Mouse (Mus musculus): ENCODE measurements around the gene Txndc11. TPM values are rescaled to one million over a fixed set of nuclear protein-coding genes. Genes with fewer than 3 reads are reported as not detected.

The Txndc11 gene
- polyA plus RNA-seq (2015; fragmentation: Nextera tagmentation; extraction: Ambion mirVana) = 27.1 and 30.2 TPM in 2 replicates

DNA sequence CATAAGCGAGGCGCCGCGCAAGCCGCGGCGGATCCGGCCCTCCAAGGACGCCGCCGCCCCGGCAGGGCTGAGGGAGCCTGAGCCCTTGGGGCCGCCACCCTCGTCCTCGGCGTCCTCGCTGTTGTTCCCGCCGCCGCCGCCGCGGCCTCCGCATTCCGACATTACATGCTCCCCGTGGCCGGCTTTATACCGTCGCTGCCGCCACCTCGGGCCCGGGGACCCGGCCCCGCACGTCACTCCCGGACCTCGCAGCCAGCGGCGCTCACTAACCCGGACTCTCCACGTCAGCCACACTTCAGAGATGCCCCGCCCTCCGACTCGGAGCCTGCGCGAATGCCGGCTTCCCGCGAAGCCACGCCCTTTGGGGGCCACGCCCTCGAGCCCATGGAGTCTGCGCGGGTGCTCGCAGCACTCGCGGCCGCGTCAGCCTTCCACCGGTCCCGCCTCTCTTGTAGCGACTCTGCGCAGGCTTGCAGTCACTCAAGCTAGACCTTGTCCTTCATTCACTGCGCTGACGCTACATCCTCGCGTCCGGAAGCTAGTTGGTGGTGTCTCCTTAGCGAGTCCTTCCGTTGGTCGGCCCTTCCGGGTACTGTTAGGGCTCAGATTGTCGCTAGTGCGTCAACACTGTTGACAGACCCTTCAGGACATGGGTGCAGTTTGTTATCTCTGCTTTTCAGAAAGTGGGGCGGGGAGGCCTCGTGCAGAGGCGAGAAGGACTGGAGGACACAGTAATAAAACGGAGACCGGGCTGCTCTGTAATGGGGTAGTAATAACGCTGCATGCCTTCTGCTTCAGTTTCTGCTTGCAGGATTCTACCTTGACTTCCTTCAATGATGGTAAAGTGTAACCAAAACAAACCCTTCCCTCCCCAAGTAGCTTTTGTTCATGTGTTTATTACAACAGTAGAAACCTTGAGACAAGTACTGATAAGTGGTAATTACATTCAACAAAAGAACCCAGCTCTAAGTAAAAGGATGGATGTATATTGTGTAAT, at the start of gene Txndc11:
Gene Txndc11, minus strand, starts transcription at position 303 of the 997 bp plus-strand sequence.
- H3K4me3 ChIP-seq (ENCODE audit: low read depth, low read length) = peak within 1 kb of the TSS; percentile 98
- peak within 1 kb of the TSS; percentile 91 for H3K27ac ChIP-seq (ENCODE audit: low read length)
- ATAC-seq = peak; percentile 99
- peaks cover 9% of the 10 kb centered on the region for H3K36me3 ChIP-seq (ENCODE audit: control insufficient read depth, insufficient read depth, low read length)
- H3K9me3 ChIP-seq (replicated peaks; ENCODE audit: control insufficient read depth, low read length, poor library complexity, severe bottlenecking) = no peaks in the 10 kb centered on the region
- H3K4me2 ChIP-seq (ENCODE audit: low read length) = peak within 1 kb of the TSS; percentile 89
- H3K4me1 ChIP-seq (ENCODE audit: control insufficient read depth, insufficient read depth, low read length) = peaks cover 26% of the 10 kb centered on the region
- H3K27me3 ChIP-seq (ENCODE audit: control insufficient read depth, insufficient read depth, low read depth, low read length) = no peaks in the 10 kb centered on the region
- under 1% methylated on average over 71 of the region's 80 CpGs for WGBS
- peak within 1 kb of the TSS; percentile 96 for H3K9ac ChIP-seq (ENCODE audit: low read depth, low read length)

DNA sequence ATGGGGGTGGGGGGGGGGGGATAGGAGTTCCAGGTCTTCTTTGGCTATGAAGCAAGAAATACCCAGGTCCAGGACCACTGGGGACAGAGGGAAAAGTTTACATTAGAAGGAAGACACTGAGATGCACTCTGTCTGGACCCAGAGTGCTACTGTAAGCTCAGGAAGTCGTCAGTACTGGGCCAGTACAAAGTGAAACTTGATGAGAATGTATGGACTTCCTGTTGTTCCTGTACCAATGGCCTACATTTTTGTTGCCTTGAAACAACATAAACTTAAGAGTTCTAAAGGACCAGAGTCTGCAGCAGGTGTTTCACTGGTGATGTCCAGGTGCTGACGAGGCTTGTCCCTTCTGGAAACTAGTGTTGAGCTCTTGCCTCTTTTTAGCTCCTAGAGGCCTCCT, 43.0 kb upstream of the Txndc11 start:
- Histone ChIP-seq H3K9ac (ENCODE audit: low read depth, low read length) (no peak overlapping the region), H3K4me2 (ENCODE audit: low read length) (peak overlapping the region; percentile 82; the same call in 1 of the 2 replicates), H3K27ac (ENCODE audit: low read length) (no peak overlapping the region), H3K27me3 (ENCODE audit: control insufficient read depth, insufficient read depth, low read depth, low read length) (no peaks in the 10 kb centered on the region), H3K4me3 (ENCODE audit: low read depth, low read length) (no peak overlapping the region), H3K4me1 (ENCODE audit: control insufficient read depth, insufficient read depth, low read length) (peaks cover 18% of the 10 kb centered on the region), H3K9me3 (replicated peaks; ENCODE audit: control insufficient read depth, low read length, poor library complexity, severe bottlenecking) (no peaks in the 10 kb centered on the region), H3K36me3 (ENCODE audit: control insufficient read depth, insufficient read depth, low read length) (no peaks in the 10 kb centered on the region)
- ATAC-seq = no peak
- WGBS = 78% methylated on average over 2 of the region's 2 CpGs

DNA sequence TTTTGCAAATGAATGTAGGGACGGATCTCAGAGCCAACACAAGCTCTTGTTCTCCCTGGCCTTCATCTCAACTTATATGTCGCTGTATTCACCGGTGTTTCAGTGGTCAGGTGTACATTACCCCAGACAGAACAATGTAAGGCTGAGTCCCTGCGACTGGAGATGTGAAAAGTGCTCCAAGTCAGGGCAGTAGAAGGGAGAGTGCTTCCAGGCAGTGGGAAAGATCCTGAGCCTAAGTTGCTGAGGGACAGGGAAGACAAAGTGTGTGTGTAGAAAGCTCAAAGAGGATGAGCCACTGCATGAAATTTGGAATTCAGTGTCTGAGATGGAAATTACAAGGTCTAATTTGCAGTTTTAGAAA, 42.4 kb upstream of the Txndc11 start:
- H3K4me2 ChIP-seq (ENCODE audit: low read length) = peak overlapping the region; percentile 82
- H3K4me1 ChIP-seq (ENCODE audit: control insufficient read depth, insufficient read depth, low read length) = peaks cover 18% of the 10 kb centered on the region
- peak overlapping the region; percentile 58 for H3K4me3 ChIP-seq (ENCODE audit: low read depth, low read length)
- 6% methylated on average over 4 of the region's 4 CpGs for WGBS
- no peak for ATAC-seq
- no peaks in the 10 kb centered on the region for H3K9me3 ChIP-seq (replicated peaks; ENCODE audit: control insufficient read depth, low read length, poor library complexity, severe bottlenecking)
- H3K27me3 ChIP-seq (ENCODE audit: control insufficient read depth, insufficient read depth, low read depth, low read length) = no peaks in the 10 kb centered on the region
- H3K9ac ChIP-seq (ENCODE audit: low read depth, low read length) = peak overlapping the region; percentile 69
- H3K36me3 ChIP-seq (ENCODE audit: control insufficient read depth, insufficient read depth, low read length) = no peaks in the 10 kb centered on the region
- H3K27ac ChIP-seq (ENCODE audit: low read length) = peak overlapping the region; percentile 67

DNA sequence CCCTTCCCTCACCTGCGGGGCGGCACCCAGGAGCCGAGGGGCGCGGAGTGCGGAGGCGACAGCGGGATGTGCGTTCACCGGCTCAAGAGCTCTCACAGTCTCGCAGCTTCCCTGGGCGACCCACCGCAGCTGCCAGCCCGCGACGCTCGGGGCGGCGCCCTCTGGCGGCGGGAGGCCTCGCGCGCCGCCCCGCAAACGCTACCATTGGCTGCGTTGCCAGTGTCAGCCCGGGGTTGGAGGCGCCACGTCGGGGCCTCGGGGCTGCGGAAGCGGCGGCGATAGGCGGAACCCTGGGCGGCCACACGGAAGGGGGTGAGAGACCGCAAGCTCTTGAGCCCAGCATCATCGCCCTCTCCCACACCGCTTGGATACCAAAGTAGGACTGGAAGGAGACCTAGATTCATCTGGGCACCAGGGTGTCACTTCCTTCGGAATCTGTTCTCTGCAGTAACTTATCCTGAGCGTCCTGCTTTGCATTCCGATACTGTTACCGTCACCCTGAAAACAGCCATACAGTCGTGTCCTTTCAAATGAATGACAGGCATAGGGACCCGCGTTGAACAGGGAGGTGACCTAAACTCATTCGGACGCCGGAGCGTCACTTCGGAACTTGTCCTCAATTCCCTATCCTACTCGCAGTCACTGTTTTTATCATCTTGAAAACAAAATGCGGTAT, 41.9 kb upstream of the Txndc11 start, which contains the start of gene Zc3h7a:
Gene Zc3h7a, minus strand, starts transcription at position 186 of the 676 bp plus-strand sequence.
- H3K4me3 ChIP-seq (ENCODE audit: low read depth, low read length) = peak within 1 kb of the TSS; percentile 58
- H3K4me2 ChIP-seq (ENCODE audit: low read length) = peak within 1 kb of the TSS; percentile 82
- H3K9ac ChIP-seq (ENCODE audit: low read depth, low read length) = peak within 1 kb of the TSS; percentile 69
- peaks cover 18% of the 10 kb centered on the region for H3K4me1 ChIP-seq (ENCODE audit: control insufficient read depth, insufficient read depth, low read length)
- H3K27me3 ChIP-seq (ENCODE audit: control insufficient read depth, insufficient read depth, low read depth, low read length) = no peaks in the 10 kb centered on the region
- H3K27ac ChIP-seq (ENCODE audit: low read length) = peak within 1 kb of the TSS; percentile 67
- peak; percentile 96 for ATAC-seq
- no peaks in the 10 kb centered on the region for H3K36me3 ChIP-seq (ENCODE audit: control insufficient read depth, insufficient read depth, low read length)
- WGBS = under 1% methylated on average over 48 of the region's 57 CpGs
- H3K9me3 ChIP-seq (replicated peaks; ENCODE audit: control insufficient read depth, low read length, poor library complexity, severe bottlenecking) = no peaks in the 10 kb centered on the region

DNA sequence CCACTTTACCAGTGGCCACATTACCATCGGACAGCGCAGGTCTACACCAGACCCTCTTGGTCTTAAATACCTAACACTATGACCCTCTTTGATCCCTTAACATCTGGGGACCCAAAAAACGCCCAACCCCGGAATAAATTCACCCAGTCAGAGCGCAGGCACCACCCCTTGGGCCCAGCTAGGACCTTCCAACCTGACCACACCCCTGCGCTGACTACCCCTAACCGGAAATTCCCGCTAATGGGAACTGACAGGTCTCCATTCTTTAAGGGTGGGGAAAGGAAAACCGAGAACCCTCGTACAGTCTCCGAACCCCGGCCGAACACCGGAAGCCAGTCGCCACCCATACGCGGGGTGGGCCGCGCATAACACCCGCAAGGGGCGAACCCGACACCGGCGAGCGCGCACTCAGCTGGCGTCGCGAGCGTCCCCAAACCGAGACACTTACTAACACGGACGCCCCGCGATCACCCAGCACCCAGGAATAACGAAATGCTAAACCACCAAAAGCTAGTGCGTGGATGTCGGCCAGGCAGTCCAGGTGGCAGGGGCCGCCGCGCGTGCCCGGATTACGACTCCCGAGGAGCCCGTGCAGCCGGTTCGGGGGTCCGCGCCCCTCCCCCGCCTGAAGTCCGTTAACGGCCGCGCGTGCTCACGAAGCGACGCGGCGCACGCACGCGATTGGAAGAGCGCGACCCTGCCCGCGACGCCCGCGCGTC, 41.2 kb upstream of the Txndc11 start:
- peak; percentile 70 for ATAC-seq
- Histone ChIP-seq H3K4me2 (ENCODE audit: low read length) (peak overlapping the region; percentile 75), H3K9me3 (replicated peaks; ENCODE audit: control insufficient read depth, low read length, poor library complexity, severe bottlenecking) (no peaks in the 10 kb centered on the region), H3K4me3 (ENCODE audit: low read depth, low read length) (peak overlapping the region; percentile 58), H3K9ac (ENCODE audit: low read depth, low read length) (peak overlapping the region; percentile 69), H3K27me3 (ENCODE audit: control insufficient read depth, insufficient read depth, low read depth, low read length) (no peaks in the 10 kb centered on the region), H3K36me3 (ENCODE audit: control insufficient read depth, insufficient read depth, low read length) (no peaks in the 10 kb centered on the region), H3K4me1 (ENCODE audit: control insufficient read depth, insufficient read depth, low read length) (peaks cover 18% of the 10 kb centered on the region), H3K27ac (ENCODE audit: low read length) (peak overlapping the region; percentile 67)
- under 1% methylated on average over 72 of the region's 72 CpGs for WGBS

DNA sequence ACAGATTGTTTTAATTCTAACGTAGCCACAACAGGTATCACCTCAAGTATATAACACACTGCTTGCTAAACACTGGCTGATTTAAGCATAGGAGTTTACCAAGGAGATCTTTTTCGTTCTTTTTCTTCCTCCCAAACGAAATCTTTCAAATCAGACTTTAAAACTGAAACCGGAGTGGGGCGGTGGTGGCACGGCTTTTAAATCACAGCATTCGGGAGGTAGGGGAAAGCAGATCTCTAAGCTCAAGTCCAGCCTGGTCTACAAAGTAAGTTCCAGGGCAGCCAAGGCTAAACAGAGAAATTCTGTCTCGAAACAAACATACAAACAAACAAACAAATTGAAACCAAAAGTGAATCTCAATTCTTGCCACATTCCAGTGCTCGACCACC, 40.6 kb upstream of the Txndc11 start:
- Histone ChIP-seq H3K4me1 (ENCODE audit: control insufficient read depth, insufficient read depth, low read length) (peaks cover 18% of the 10 kb centered on the region), H3K9me3 (replicated peaks; ENCODE audit: control insufficient read depth, low read length, poor library complexity, severe bottlenecking) (no peaks in the 10 kb centered on the region), H3K27me3 (ENCODE audit: control insufficient read depth, insufficient read depth, low read depth, low read length) (no peaks in the 10 kb centered on the region), H3K4me2 (ENCODE audit: low read length) (peak overlapping the region; percentile 75), H3K36me3 (ENCODE audit: control insufficient read depth, insufficient read depth, low read length) (no peaks in the 10 kb centered on the region), H3K27ac (ENCODE audit: low read length) (peak overlapping the region; percentile 10; the same call in 1 of the 2 replicates), H3K4me3 (ENCODE audit: low read depth, low read length) (peak overlapping the region; percentile 58), H3K9ac (ENCODE audit: low read depth, low read length) (peak overlapping the region; percentile 69)
- 9% methylated on average over 9 of the region's 9 CpGs for WGBS
- no peak for ATAC-seq

DNA sequence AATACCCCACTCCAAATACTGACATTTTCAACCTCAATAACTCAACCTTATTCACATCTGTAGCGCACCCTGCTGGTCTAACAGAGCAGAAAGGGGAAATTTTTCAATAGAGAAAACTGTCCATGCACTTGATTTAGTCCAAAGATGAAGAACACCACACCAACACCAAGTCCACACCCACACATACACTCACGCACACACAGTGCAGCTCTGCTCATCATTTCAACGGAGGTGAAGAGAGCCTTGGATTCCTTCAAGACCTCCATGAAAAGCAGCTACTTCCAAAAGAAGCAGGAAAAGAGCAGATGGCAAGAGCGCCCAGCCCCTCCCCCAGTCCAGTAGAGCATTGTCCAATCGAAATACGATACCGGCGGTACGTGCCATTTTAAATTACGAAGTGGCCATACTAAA, 40.2 kb upstream of the Txndc11 start:
- no peaks in the 10 kb centered on the region for H3K36me3 ChIP-seq (ENCODE audit: control insufficient read depth, insufficient read depth, low read length)
- H3K4me1 ChIP-seq (ENCODE audit: control insufficient read depth, insufficient read depth, low read length) = peaks cover 18% of the 10 kb centered on the region
- 9% methylated on average over 10 of the region's 10 CpGs for WGBS
- peak overlapping the region; percentile 52 for H3K9ac ChIP-seq (ENCODE audit: low read depth, low read length)
- no peaks in the 10 kb centered on the region for H3K9me3 ChIP-seq (replicated peaks; ENCODE audit: control insufficient read depth, low read length, poor library complexity, severe bottlenecking)
- ATAC-seq = no peak
- peak overlapping the region; percentile 58 for H3K4me3 ChIP-seq (ENCODE audit: low read depth, low read length)
- H3K27ac ChIP-seq (ENCODE audit: low read length) = no peak overlapping the region
- H3K27me3 ChIP-seq (ENCODE audit: control insufficient read depth, insufficient read depth, low read depth, low read length) = no peaks in the 10 kb centered on the region
- H3K4me2 ChIP-seq (ENCODE audit: low read length) = peak overlapping the region; percentile 75

DNA sequence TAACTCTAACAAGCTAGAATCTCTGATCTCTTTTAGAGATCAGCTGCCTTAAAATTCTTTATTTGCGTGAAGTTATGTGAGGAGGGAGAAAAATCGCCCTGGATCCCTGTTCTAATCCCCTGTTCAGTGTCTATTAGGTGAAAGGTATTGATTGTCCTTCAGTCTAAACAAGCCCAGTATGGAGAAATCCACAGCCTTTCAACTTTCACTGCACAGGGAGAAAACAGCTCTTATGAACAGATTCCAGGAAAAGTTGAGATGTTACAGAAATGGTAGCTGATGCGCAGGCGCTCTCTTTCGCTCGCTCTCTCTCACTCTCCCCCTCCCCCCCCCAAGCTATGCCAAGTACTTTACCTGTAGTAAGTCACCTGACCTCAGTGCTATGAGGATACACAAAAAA, 37.2 kb upstream of the Txndc11 start:
- Histone ChIP-seq H3K4me1 (ENCODE audit: control insufficient read depth, insufficient read depth, low read length) (peaks cover 10% of the 10 kb centered on the region), H3K27ac (ENCODE audit: low read length) (no peak overlapping the region), H3K4me3 (ENCODE audit: low read depth, low read length) (no peak overlapping the region), H3K36me3 (ENCODE audit: control insufficient read depth, insufficient read depth, low read length) (no peaks in the 10 kb centered on the region), H3K9ac (ENCODE audit: low read depth, low read length) (no peak overlapping the region), H3K9me3 (replicated peaks; ENCODE audit: control insufficient read depth, low read length, poor library complexity, severe bottlenecking) (no peaks in the 10 kb centered on the region), H3K27me3 (ENCODE audit: control insufficient read depth, insufficient read depth, low read depth, low read length) (no peaks in the 10 kb centered on the region), H3K4me2 (ENCODE audit: low read length) (no peak overlapping the region)
- no peak for ATAC-seq
- WGBS = 92% methylated on average over 6 of the region's 6 CpGs

Measured in midbrain, embryonic 16.5 days (tissue).